Mouse (Mus musculus): ENCODE results near the gene Pate2.
"Not testable (repeated sequence)": the region's sequence is repeated elsewhere in the genome, so short reads cannot be mapped to it uniquely, and the experiment has no call there.

The Pate2 gene

GRCm38 (mm10) chr9:35558257-35559008, 11.7 kb upstream of the Pate2 start, which contains the start of the genes Ddx25 and Pus3:
Gene Ddx25 (minus strand): TSS chr9:35558528.
Gene Pus3 (plus strand): TSS chr9:35558595.
- DNase-seq, result peak; percentile 57

- DNase-seq, result peak; percentile 88
These were observed 10.8 kb upstream of the Pate2 start for GRCm38 (mm10) chr9:35559009-35559890.

GRCm38 (mm10) chr9:35561076-35561475, 9.0 kb upstream of the Pate2 start:
- DNase-seq, result no peak

GRCm38 (mm10) chr9:35561583-35561982, 8.5 kb upstream of the Pate2 start:
- DNase-seq, result no peak

GRCm38 (mm10) chr9:35564536-35565240, 5.4 kb upstream of the Pate2 start:
- DNase-seq, result no peak

DNA sequence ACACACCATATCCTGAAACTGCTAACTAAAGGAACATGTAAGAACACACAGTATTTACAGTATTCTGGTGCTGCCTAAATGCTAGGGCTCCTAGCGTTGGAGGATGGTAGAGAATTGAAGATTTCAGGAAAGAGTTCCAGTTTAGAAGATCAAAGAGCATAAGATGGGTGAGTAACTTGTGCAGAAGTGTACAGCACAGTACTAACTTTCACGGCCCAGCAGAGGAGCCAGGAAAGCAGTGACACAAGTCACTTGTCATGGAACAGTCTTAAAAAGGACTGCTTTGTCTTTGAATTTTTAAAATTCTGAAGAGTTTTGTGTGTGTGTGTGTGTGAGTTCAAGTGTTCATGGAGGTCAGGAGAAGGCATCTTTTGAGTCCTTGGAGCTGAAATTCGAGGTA, 2.1 kb upstream of the Pate2 start:
- no peak for DNase-seq

GRCm38 (mm10) chr9:35570663-35571062, 579 bp downstream of the Pate2 start:
- no peak for DNase-seq

- DNase-seq, result no peak
These were observed 4.3 kb downstream of the Pate2 start for GRCm38 (mm10) chr9:35574416-35574815.

DNA sequence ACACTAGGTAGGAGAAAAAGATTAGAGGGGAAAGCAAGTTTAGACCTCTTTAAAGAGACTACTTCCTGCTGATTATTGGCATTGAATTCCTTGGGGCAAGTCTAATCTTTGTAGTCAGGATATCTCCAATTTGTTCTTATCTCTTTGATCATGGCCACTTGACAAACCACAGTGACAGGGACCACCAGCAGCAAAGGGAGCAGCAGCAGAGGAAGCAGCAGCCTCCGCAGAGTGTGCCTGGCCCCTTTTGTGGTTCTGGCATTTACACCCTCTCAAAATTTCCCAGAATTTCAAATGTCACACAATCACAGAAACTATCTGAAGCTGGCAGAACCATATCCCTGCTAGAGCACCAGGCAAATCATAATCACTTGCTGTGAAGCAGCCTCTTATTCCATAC, 17.6 kb downstream of the Pate2 start:
- no peak for DNase-seq

DNA sequence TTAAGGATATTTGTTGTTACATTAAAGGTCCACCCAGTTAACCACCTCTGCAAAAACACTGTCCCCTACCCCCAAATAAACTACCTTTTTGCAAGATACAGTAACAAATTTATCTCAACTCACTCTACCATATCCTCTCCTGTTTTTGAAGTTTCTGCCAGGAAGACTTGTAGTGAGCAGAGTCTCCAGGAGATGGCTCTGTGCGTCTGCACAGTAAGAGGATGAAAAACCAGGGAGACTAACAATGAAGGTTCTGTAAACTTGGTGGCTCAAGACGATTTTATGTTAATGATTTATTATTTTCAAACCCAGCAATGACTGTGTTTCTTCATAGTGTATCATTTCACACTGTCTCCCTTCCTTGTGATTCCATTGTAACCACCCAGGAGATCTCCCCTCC, 22.8 kb downstream of the Pate2 start:
- DNase-seq, result no peak

DNA sequence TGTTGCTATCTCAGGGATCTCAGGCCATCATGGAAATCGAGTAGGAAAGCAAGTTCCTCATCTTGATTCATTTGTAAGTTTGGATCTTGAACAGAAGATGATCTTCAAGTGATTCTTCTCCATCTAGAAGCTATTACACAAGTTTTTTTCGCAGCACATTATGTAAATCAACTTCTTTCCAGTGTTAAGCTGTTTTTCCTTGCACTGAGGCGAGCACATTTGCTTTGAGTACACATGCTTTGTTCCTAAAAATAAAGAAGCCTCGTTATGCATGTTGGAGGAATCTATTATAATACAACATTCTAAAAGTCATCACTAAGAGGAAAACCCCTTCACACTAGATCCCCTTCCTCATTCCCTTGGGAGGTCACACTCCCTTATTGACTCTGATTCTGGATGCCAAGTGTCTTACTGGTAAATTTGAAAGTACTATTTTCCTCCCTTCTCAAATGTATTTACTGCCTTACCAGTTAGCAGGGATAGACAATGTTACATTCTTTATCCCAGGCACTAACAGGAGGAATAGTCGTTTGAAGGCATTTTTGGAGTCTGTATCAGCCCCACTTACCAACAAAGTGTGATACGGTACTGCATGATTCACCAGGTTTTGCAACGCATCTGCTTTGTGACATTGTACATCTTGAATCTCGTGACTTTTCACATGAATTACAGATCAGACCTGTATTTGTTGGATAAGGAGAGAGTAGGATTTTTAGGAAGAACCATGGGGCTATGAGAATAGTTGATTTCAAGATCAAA, 37.7 kb downstream of the Pate2 start:
- DNase-seq, result no peak

- DNase-seq, result no peak
These were observed 41.8 kb downstream of the Pate2 start, which contains the start of gene Pate4 for GRCm38 (mm10) chr9:35611841-35612240. Gene Pate4 (minus strand): TSS chr9:35611941.

DNA sequence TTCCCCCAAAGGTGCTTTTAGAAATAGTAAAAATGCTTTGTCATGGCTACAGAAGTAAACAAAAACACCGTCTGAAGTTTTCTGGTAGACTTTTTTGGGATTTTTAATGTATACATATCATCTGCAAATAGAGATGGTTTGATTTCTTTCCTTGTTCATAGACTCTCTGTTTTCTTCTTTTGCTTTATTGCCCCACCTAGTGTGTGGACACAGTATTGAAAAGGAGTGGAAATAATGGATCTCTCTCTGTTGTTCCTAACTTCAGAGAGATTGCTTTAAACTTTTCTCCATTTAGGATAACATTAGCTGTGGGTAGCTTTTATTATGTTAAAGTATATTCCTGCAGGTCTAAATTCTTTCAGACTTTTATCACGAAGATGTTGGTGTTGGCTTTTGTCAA, 43.9 kb downstream of the Pate2 start:
- no peak for DNase-seq

GRCm38 (mm10) chr9:35616784-35617183, 46.7 kb downstream of the Pate2 start:
- DNase-seq, result not testable (repeated sequence)

- no peak for DNase-seq
These were observed 62.9 kb downstream of the Pate2 start for GRCm38 (mm10) chr9:35632981-35633380.

- DNase-seq, result no peak
These were observed 78.0 kb downstream of the Pate2 start, which contains the start of gene Pate3 for GRCm38 (mm10) chr9:35648102-35648501. Gene Pate3 (minus strand): TSS chr9:35648202.

DNA sequence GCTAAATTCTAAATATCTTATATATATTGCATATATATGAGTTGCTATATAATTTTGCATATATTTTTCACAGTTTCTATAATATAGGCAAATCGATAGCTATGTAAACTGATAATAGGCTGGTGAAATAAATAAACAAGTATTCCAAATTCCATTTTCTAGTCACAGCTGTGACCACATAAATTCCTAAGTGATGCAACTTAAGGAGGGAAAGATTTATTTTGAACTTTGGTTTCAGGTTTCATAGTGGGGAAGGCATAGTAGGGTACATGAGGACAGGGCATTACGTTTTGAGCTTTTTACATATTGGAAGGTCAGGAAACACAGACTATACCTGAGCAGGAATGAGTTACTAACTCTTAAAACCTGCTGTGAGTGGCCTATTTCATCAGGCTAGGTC, 103.5 kb downstream of the Pate2 start:
- DNase-seq, result no peak

DNA sequence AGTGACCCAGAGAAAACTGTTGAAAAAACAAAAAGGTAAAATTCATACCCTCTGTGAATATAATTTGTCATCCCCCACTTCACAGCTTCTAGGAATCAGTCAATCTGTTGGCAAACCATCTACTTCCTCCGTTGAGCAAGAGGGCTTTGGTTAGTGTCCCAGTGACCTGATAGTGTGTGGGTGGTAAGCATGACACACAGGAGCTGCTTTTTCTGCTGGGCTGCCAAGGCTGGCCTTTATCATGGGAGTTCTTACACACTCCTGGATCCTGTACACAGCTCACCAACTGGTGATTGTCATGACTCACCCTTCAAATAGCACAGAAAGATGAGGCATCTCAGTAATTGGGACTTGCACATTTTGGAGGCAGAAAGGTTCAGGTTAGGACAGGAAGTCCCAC, 116.9 kb downstream of the Pate2 start, which contains the start of gene Pate1:
Gene Pate1 (minus strand): TSS at position 378 of the 400 bp plus-strand sequence.
- DNase-seq, result no peak

DNA sequence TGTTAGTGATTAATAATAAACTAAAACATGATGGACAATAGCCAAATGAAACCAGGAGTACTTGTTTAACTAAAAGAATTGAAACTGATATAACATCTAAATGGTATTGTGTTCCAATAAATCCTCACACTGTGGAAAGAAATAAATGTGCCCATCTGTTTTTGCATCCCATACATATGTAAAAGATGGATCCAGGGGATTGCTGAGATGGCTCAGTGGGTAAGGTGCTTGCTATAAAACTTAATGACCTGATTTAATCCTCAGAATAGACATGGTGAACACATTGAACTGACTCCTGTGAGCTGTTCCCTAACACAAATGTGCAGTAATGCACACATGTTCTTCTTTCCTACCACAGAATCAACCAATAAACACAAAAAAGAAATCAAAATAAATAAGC, 121.8 kb downstream of the Pate2 start:
- DNase-seq, result no peak

GRCm38 (mm10) chr9:35707265-35707664, 137.2 kb downstream of the Pate2 start:
- DNase-seq, result no peak
